Mouse (Mus musculus): Measurements from ENCODE around the gene Col16a1. TPM values are rescaled to one million over a fixed set of nuclear protein-coding genes. Genes with fewer than 3 reads are reported as not detected.

Gene Col16a1
- polyA plus RNA-seq, 1 experiment from 2014 or later, result 5.6 TPM

DNA sequence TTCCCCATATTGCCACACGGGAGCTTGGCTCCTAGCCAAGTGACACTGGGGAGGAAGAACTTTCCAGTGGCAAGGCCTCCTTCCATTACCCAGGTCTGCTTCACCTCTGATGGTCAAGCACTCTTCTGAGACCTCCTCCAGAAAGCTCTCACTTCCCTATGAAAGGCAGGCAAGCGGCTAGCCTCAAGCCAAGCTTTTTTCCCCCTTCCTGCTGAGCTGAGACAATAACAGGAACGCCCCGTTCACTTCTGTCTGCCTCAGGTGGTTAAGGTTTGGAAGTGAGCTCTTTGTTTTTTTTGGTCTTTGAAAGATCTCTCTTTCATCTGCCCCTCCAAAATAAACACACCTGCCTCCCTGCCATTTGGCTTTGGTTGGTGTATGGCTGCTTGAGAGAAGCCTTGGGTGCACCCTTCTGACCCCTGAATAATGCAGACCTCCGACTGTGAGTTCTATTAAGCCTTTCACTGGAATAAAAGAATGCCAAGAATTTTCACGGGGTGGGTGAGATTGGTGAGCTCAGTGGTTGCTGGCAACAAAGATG lies 54.5 kb downstream of the Col16a1 start, which contains the start of gene Pef1:
Gene Pef1, plus strand, starts transcription at position 448 of the 541 bp plus-strand sequence.
- Histone ChIP-seq H3K36me3 (replicated peaks; ENCODE audit: control insufficient read depth, insufficient read depth, low read depth, low read length) (no peaks in the 10 kb centered on the region), H3K9me3 (replicated peaks; ENCODE audit: control insufficient read depth, low read length) (no peaks in the 10 kb centered on the region), H3K4me3 (ENCODE audit: low read depth, low read length) (no peak within 1 kb of the TSS), H3K27me3 (ENCODE audit: control insufficient read depth, insufficient read depth, low read length) (no peaks in the 10 kb centered on the region), H3K9ac (replicated peaks; ENCODE audit: low read length) (no peak within 1 kb of the TSS), H3K27ac (replicated peaks; ENCODE audit: low read depth, low read length) (no peak within 1 kb of the TSS), H3K4me1 (ENCODE audit: control insufficient read depth, insufficient read depth, low read length) (no peaks in the 10 kb centered on the region), H3K4me2 (ENCODE audit: low read depth, low read length) (no peak within 1 kb of the TSS)
- WGBS, result 5% methylated on average over 6 of the region's 6 CpGs
- peak; percentile 35 for DNase-seq (ENCODE audit: low spot score)
- no peak for ATAC-seq (replicated peaks; ENCODE audit: insufficient number of reproducible peaks, low FRiP score, low TSS enrichment, low read depth)

DNA sequence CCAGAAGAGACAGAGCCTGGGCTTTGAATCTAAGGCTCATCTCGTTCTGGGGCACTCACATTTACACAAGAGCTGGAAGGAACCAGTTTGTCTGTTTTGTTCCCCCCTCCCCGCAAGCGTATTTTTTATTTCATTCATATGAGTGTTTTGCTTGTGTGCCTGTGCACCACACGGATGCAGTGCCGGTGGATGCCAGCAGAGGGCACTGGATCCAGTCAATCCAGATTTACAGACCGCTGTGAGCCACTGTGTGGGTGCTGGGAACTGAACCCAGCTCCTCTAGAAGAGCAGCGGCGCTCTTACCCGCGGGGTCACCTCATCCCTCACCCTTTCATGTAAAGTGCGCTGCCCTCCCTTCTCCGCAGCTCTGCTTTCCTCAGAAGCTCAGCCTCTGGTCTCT lies 56.0 kb downstream of the Col16a1 start:
- DNase-seq (ENCODE audit: low spot score) (no peak), ATAC-seq (replicated peaks; ENCODE audit: insufficient number of reproducible peaks, low FRiP score, low TSS enrichment, low read depth) (no peak)
- Histone ChIP-seq H3K4me1 (ENCODE audit: control insufficient read depth, insufficient read depth, low read length) (no peaks in the 10 kb centered on the region), H3K4me3 (ENCODE audit: low read depth, low read length) (no peak overlapping the region), H3K4me2 (ENCODE audit: low read depth, low read length) (no peak overlapping the region), H3K27ac (replicated peaks; ENCODE audit: low read depth, low read length) (no peak overlapping the region), H3K36me3 (replicated peaks; ENCODE audit: control insufficient read depth, insufficient read depth, low read depth, low read length) (no peaks in the 10 kb centered on the region), H3K9me3 (replicated peaks; ENCODE audit: control insufficient read depth, low read length) (no peaks in the 10 kb centered on the region), H3K27me3 (ENCODE audit: control insufficient read depth, insufficient read depth, low read length) (no peaks in the 10 kb centered on the region), H3K9ac (replicated peaks; ENCODE audit: low read length) (no peak overlapping the region)
- 81% methylated on average over 12 of the region's 12 CpGs for WGBS

DNA sequence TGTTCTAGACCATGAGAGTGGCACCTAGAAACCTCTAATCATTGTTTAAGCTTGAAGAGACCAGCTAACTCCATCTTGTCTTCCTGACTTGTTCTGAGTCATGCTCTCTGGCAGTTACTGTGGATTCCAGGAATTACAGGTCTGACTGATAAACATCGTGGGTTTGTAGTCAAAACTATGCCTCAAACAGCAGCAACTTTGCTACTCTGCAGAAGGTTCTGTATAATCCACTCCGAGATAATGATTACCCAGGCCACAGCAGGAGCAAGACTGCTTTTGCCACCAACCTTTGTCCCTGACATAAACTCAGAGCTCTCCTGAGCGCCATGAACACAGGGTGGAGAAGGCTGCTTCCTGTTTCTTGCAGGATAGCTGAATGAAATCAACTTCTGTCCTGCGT lies 56.9 kb downstream of the Col16a1 start:
- Histone ChIP-seq H3K27me3 (ENCODE audit: control insufficient read depth, insufficient read depth, low read length) (no peaks in the 10 kb centered on the region), H3K9me3 (replicated peaks; ENCODE audit: control insufficient read depth, low read length) (no peaks in the 10 kb centered on the region), H3K36me3 (replicated peaks; ENCODE audit: control insufficient read depth, insufficient read depth, low read depth, low read length) (no peaks in the 10 kb centered on the region), H3K4me2 (ENCODE audit: low read depth, low read length) (no peak overlapping the region), H3K4me1 (ENCODE audit: control insufficient read depth, insufficient read depth, low read length) (no peaks in the 10 kb centered on the region), H3K27ac (replicated peaks; ENCODE audit: low read depth, low read length) (no peak overlapping the region), H3K4me3 (ENCODE audit: low read depth, low read length) (no peak overlapping the region), H3K9ac (replicated peaks; ENCODE audit: low read length) (no peak overlapping the region)
- DNase-seq (ENCODE audit: low spot score) (no peak), ATAC-seq (replicated peaks; ENCODE audit: insufficient number of reproducible peaks, low FRiP score, low TSS enrichment, low read depth) (no peak)
- 85% methylated on average over 4 of the region's 4 CpGs for WGBS

DNA sequence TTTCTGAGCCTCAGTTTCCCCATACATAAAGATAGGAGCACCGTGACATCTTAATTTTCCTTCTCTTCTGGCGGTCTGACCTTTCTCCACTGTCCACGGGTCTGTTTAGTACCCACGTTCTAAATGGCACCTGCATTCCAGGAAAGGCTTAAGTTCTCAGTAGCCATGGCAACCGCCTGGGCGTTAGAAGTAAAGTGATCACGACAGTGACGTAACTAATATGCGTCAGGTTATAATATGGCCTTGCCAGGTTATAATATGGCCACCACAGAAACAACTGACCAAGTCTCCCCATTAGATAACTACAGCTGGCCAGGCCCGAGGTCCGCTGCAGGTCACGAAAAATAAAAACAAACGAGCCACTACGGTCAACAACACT lies 59.4 kb downstream of the Col16a1 start:
- Histone ChIP-seq H3K4me2 (ENCODE audit: low read depth, low read length) (peak overlapping the region; percentile 13; the same call in 1 of the 2 replicates), H3K9ac (replicated peaks; ENCODE audit: low read length) (peak overlapping the region; percentile 48; the same call in 1 of the 2 replicates), H3K27me3 (ENCODE audit: control insufficient read depth, insufficient read depth, low read length) (no peaks in the 10 kb centered on the region), H3K4me1 (ENCODE audit: control insufficient read depth, insufficient read depth, low read length) (no peaks in the 10 kb centered on the region), H3K4me3 (ENCODE audit: low read depth, low read length) (peak overlapping the region; percentile 68), H3K36me3 (replicated peaks; ENCODE audit: control insufficient read depth, insufficient read depth, low read depth, low read length) (no peaks in the 10 kb centered on the region), H3K27ac (replicated peaks; ENCODE audit: low read depth, low read length) (no peak overlapping the region), H3K9me3 (replicated peaks; ENCODE audit: control insufficient read depth, low read length) (no peaks in the 10 kb centered on the region)
- peak; percentile 85 for DNase-seq (ENCODE audit: low spot score)
- 10% methylated on average over 14 of the region's 14 CpGs for WGBS
- peak; percentile 36 for ATAC-seq (replicated peaks; ENCODE audit: insufficient number of reproducible peaks, low FRiP score, low TSS enrichment, low read depth)

DNA sequence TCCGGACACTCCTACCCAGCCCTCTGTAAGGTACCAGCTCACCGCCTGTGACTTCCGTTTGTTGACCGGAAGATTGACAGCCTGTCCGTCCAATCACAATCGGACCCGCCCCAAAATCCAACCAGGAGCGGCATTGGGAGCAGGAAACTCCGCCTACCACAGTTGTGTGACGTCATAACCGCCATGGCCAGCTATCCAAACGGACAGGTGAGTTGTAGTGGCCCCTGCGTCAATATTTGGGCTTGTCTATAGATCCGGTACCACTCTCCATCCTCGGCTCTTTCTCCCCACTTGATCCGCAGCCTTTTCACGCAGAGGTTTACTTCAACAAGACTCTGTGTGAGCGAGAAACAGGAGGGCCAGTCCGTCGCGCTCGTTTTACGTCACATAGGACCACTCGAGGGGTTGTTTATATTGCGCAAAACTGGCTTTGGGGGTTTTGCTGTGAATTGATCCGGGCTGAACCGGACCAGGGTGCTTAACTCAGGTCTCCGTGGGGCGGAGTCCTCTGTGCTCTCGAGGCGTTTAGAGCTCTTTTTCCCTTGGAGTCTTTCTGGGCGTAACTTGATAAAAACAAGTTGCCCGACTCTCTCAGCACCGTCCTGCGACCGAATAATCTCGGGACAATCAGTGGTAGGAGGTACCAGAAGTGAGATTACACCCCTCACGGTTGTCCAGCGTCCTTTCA lies 59.9 kb downstream of the Col16a1 start:
- no peaks in the 10 kb centered on the region for H3K27me3 ChIP-seq (ENCODE audit: control insufficient read depth, insufficient read depth, low read length)
- peak overlapping the region; percentile 68 for H3K4me3 ChIP-seq (ENCODE audit: low read depth, low read length)
- DNase-seq (ENCODE audit: low spot score), result peak; percentile 100
- peak; percentile 81 for ATAC-seq (replicated peaks; ENCODE audit: insufficient number of reproducible peaks, low FRiP score, low TSS enrichment, low read depth)
- H3K4me2 ChIP-seq (ENCODE audit: low read depth, low read length), result peak overlapping the region; percentile 39
- H3K4me1 ChIP-seq (ENCODE audit: control insufficient read depth, insufficient read depth, low read length), result no peaks in the 10 kb centered on the region
- H3K9ac ChIP-seq (replicated peaks; ENCODE audit: low read length), result peak overlapping the region; percentile 56
- no peaks in the 10 kb centered on the region for H3K36me3 ChIP-seq (replicated peaks; ENCODE audit: control insufficient read depth, insufficient read depth, low read depth, low read length)
- H3K9me3 ChIP-seq (replicated peaks; ENCODE audit: control insufficient read depth, low read length), result no peaks in the 10 kb centered on the region
- H3K27ac ChIP-seq (replicated peaks; ENCODE audit: low read depth, low read length), result no peak overlapping the region
- 1% methylated on average over 39 of the region's 39 CpGs for WGBS

DNA sequence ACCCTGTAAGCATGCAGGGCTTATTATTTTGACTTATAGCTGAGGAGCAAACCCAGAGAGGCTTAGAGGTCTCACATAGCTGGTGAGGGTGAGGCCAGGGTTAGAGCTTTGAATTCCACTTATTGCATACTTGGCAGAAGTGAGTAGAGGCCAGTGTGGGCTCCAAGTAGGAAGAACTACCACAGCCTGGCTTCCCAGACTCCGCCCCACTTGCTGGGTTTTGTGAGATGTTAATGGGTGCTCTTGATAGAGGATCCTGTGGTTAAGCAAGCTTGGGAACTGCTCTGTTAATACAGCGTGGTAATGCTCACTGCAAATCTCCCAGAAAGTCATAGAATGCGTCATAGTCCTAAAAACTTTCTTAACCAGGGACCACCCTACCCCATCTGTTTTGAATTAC lies 61.3 kb downstream of the Col16a1 start:
- Histone ChIP-seq H3K36me3 (replicated peaks; ENCODE audit: control insufficient read depth, insufficient read depth, low read depth, low read length) (no peaks in the 10 kb centered on the region), H3K4me1 (ENCODE audit: control insufficient read depth, insufficient read depth, low read length) (no peaks in the 10 kb centered on the region), H3K4me2 (ENCODE audit: low read depth, low read length) (no peak overlapping the region), H3K9ac (replicated peaks; ENCODE audit: low read length) (no peak overlapping the region), H3K4me3 (ENCODE audit: low read depth, low read length) (no peak overlapping the region), H3K9me3 (replicated peaks; ENCODE audit: control insufficient read depth, low read length) (no peaks in the 10 kb centered on the region), H3K27ac (replicated peaks; ENCODE audit: low read depth, low read length) (no peak overlapping the region), H3K27me3 (ENCODE audit: control insufficient read depth, insufficient read depth, low read length) (no peaks in the 10 kb centered on the region)
- WGBS, result 65% methylated on average over 3 of the region's 3 CpGs
- no peak for DNase-seq (ENCODE audit: low spot score)
- ATAC-seq (replicated peaks; ENCODE audit: insufficient number of reproducible peaks, low FRiP score, low TSS enrichment, low read depth), result no peak

DNA sequence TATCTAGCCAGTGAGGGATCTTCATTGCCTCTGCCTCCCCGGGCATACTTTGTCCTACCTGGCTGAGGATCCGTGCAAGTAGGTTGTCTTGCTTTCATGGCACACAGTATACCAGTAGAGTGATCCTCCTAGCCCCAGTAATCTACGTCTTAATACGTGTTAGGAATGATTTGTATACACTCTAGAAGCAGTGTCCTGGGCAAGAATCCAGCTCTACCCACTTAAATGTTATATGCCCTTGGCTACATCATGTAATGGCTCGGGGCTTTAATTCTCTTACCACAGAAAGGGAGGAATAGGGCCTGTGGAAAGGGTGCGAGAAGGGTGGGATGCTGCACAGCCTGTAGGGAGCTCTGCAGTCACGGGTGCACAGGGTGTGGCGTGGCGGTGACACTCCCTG lies 62.0 kb downstream of the Col16a1 start:
- no peaks in the 10 kb centered on the region for H3K36me3 ChIP-seq (replicated peaks; ENCODE audit: control insufficient read depth, insufficient read depth, low read depth, low read length)
- no peak overlapping the region for H3K27ac ChIP-seq (replicated peaks; ENCODE audit: low read depth, low read length)
- no peaks in the 10 kb centered on the region for H3K27me3 ChIP-seq (ENCODE audit: control insufficient read depth, insufficient read depth, low read length)
- DNase-seq (ENCODE audit: low spot score) (no peak), ATAC-seq (replicated peaks; ENCODE audit: insufficient number of reproducible peaks, low FRiP score, low TSS enrichment, low read depth) (no peak)
- H3K4me2 ChIP-seq (ENCODE audit: low read depth, low read length), result no peak overlapping the region
- H3K9ac ChIP-seq (replicated peaks; ENCODE audit: low read length), result no peak overlapping the region
- H3K4me1 ChIP-seq (ENCODE audit: control insufficient read depth, insufficient read depth, low read length), result no peaks in the 10 kb centered on the region
- 92% methylated on average over 9 of the region's 9 CpGs for WGBS
- no peaks in the 10 kb centered on the region for H3K9me3 ChIP-seq (replicated peaks; ENCODE audit: control insufficient read depth, low read length)
- no peak overlapping the region for H3K4me3 ChIP-seq (ENCODE audit: low read depth, low read length)

DNA sequence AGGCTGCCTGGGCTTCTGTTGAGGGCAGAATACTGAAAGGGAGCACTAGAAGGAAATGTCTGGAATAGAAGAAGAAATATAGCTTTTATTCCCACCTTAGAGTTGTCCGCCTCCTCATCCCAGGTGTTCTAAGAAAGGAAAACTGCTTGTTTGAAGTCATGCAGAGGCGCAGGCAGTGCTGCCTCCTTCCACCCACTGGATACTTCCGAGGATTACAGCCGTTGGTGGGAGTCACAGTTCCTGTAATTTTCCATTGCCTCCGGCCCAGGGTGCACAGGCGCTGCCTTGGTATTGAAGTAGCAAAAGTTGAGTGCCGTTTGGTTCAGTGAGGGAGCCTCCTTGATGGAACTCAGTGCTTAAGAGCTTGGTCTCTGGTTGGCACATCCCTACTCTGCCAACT lies 62.5 kb downstream of the Col16a1 start:
- H3K4me2 ChIP-seq (ENCODE audit: low read depth, low read length), result no peak overlapping the region
- no peak overlapping the region for H3K9ac ChIP-seq (replicated peaks; ENCODE audit: low read length)
- 83% methylated on average over 7 of the region's 7 CpGs for WGBS
- no peak for DNase-seq (ENCODE audit: low spot score)
- no peaks in the 10 kb centered on the region for H3K27me3 ChIP-seq (ENCODE audit: control insufficient read depth, insufficient read depth, low read length)
- H3K9me3 ChIP-seq (replicated peaks; ENCODE audit: control insufficient read depth, low read length), result no peaks in the 10 kb centered on the region
- H3K27ac ChIP-seq (replicated peaks; ENCODE audit: low read depth, low read length), result no peak overlapping the region
- H3K4me3 ChIP-seq (ENCODE audit: low read depth, low read length), result no peak overlapping the region
- no peaks in the 10 kb centered on the region for H3K36me3 ChIP-seq (replicated peaks; ENCODE audit: control insufficient read depth, insufficient read depth, low read depth, low read length)
- no peak for ATAC-seq (replicated peaks; ENCODE audit: insufficient number of reproducible peaks, low FRiP score, low TSS enrichment, low read depth)
- no peaks in the 10 kb centered on the region for H3K4me1 ChIP-seq (ENCODE audit: control insufficient read depth, insufficient read depth, low read length)

Data from embryonic facial prominence, embryonic 11.5 days (tissue).